Mouse (Mus musculus) heart, embryonic 14.5 days (tissue): ENCODE measurements around the gene Serpinb7. TPM values are rescaled to one million over a fixed set of nuclear protein-coding genes. Genes with fewer than 3 reads are reported as not detected.

Experiments used
- ATAC-seq: fragments of 200-750 bp; cut with Nextera tagmentation; 2 replicates; pipeline ENCODE4 v1.8.0; 2017; ENCODE audit warnings: low read depth, moderate TSS enrichment; ENCODE audit not compliant: insufficient number of reproducible peaks, insufficient read depth, low FRiP score
- H3K27ac ChIP-seq, 2 experiments: fragments of 200-500 bp in 1 of 2; fragments of 300-500 bp in 1 of 2; sonication (generic) in 1 of 2; replicated peaks in 1 of 2; 2 replicates each; pipeline ENCODE4 v1.5.1; 2012 to 2014; ENCODE audit warnings: low read depth in 2 of 2, low read length in 2 of 2, control low read depth in 1 of 2, mild to moderate bottlenecking in 1 of 2, mixed read lengths in 1 of 2; ENCODE audit not compliant: control insufficient read depth in 1 of 2, insufficient read depth in 1 of 2
- H3K27me3 ChIP-seq: fragments of 300-500 bp; sonication (generic); 2 replicates; pipeline ENCODE4 v1.6.1; 2014; ENCODE audit warnings: mild to moderate bottlenecking, low read length, control low read depth; ENCODE audit not compliant: control insufficient read depth, insufficient read depth
- H3K36me3 ChIP-seq: fragments of 300-500 bp; sonication (generic); 2 replicates; pipeline ENCODE4 v1.6.1; 2014; ENCODE audit warnings: mild to moderate bottlenecking, control low read depth, low read length, mixed read lengths; ENCODE audit not compliant: control insufficient read depth, insufficient read depth
- H3K4me1 ChIP-seq, 2 experiments: fragments of 200-500 bp in 1 of 2; fragments of 300-500 bp in 1 of 2; sonication (generic) in 1 of 2; 2 replicates each; pipeline ENCODE4 v1.6.1; 2012 to 2014; ENCODE audit warnings: low read length in 2 of 2, control low read depth in 1 of 2, mixed read lengths in 1 of 2; ENCODE audit not compliant: control insufficient read depth in 2 of 2, insufficient read depth in 2 of 2
- H3K4me2 ChIP-seq: fragments of 300-500 bp; sonication (generic); 2 replicates; pipeline ENCODE4 v1.6.1; 2014; ENCODE audit warnings: mild to moderate bottlenecking, low read length
- H3K4me3 ChIP-seq, 2 experiments: fragments of 200-500 bp in 1 of 2; fragments of 300-500 bp in 1 of 2; sonication (generic) in 1 of 2; 2 replicates each; pipeline ENCODE4 v1.5.1; 2012 to 2014; ENCODE audit warnings: low read length in 2 of 2, mild to moderate bottlenecking in 2 of 2, control low read depth in 1 of 2, low read depth in 1 of 2, moderate library complexity in 1 of 2; ENCODE audit not compliant: control insufficient read depth in 1 of 2, insufficient read depth in 1 of 2
- H3K9ac ChIP-seq: fragments of 300-500 bp; sonication (generic); 2 replicates; pipeline ENCODE4 v1.6.1; 2014; ENCODE audit warnings: mild to moderate bottlenecking, low read length
- H3K9me3 ChIP-seq: fragments of 300-500 bp; sonication (generic); 2 replicates; pipeline ENCODE4 v1.6.1; 2016; ENCODE audit warnings: low read length, control low read depth; ENCODE audit not compliant: control insufficient read depth
- WGBS: fragments of 180-500 bp; shearing (Covaris S2); extraction: QIAGEN DNeasy Blood & Tissue Kit; methylation state at CpG from one replicate; pipeline ENCODE4 v1.1.7; 2014; 5-methylcytosine and 5-hydroxymethylcytosine counted together
- polyA plus RNA-seq: library from polyadenylated mRNA; unstranded; fragments of >200 nt; fragmentation: Nextera tagmentation; extraction: Ambion mirVana; gene quantifications from 2 replicates; pipeline ENCODE4 v1.2.1, GENCODE M21; 2014

The Serpinb7 gene
- polyA plus RNA-seq, 1 experiment from 2014 or later, result not detected

- no peak overlapping the region for H3K27ac ChIP-seq
- no peaks in the 10 kb centered on the region for H3K27me3 ChIP-seq
- H3K9ac ChIP-seq, result no peak overlapping the region
- no peaks in the 10 kb centered on the region for H3K36me3 ChIP-seq
- H3K4me1 ChIP-seq, result no peaks in the 10 kb centered on the region
- no peak overlapping the region for H3K4me2 ChIP-seq
- no peak overlapping the region for H3K4me3 ChIP-seq
- no peak for ATAC-seq
- no peaks in the 10 kb centered on the region for H3K9me3 ChIP-seq
Observed at GRCm38 (mm10) chr1:107378368-107378767, 21.1 kb upstream of the Serpinb7 start.

GRCm38 (mm10) chr1:107381491-107381890, 18.0 kb upstream of the Serpinb7 start:
- Histone ChIP-seq H3K27me3 (no peaks in the 10 kb centered on the region), H3K27ac (no peak overlapping the region), H3K9me3 (no peaks in the 10 kb centered on the region), H3K4me1 (no peaks in the 10 kb centered on the region), H3K36me3 (no peaks in the 10 kb centered on the region), H3K9ac (no peak overlapping the region), H3K4me3 (no peak overlapping the region), H3K4me2 (no peak overlapping the region)
- ATAC-seq, result no peak

- no peak overlapping the region for H3K4me3 ChIP-seq
- H3K9ac ChIP-seq, result no peak overlapping the region
- no peak overlapping the region for H3K27ac ChIP-seq
- no peak for ATAC-seq
- WGBS, result 95% methylated on average over 1 of the region's 1 CpGs
- H3K4me2 ChIP-seq, result no peak overlapping the region
- no peaks in the 10 kb centered on the region for H3K36me3 ChIP-seq
- H3K9me3 ChIP-seq, result no peaks in the 10 kb centered on the region
- H3K4me1 ChIP-seq, result no peaks in the 10 kb centered on the region
- no peaks in the 10 kb centered on the region for H3K27me3 ChIP-seq
Observed at GRCm38 (mm10) chr1:107382404-107382803, 17.1 kb upstream of the Serpinb7 start.

- no peaks in the 10 kb centered on the region for H3K36me3 ChIP-seq
- H3K9me3 ChIP-seq, result no peaks in the 10 kb centered on the region
- H3K9ac ChIP-seq, result no peak overlapping the region
- no peak overlapping the region for H3K4me2 ChIP-seq
- no peak overlapping the region for H3K27ac ChIP-seq
- no peaks in the 10 kb centered on the region for H3K27me3 ChIP-seq
- no peak overlapping the region for H3K4me3 ChIP-seq
- ATAC-seq, result no peak
- 69% methylated on average over 9 of the region's 9 CpGs for WGBS
- H3K4me1 ChIP-seq, result no peaks in the 10 kb centered on the region
Observed at GRCm38 (mm10) chr1:107384532-107384931, 14.9 kb upstream of the Serpinb7 start.

- Histone ChIP-seq H3K9me3 (no peaks in the 10 kb centered on the region), H3K4me1 (no peaks in the 10 kb centered on the region), H3K36me3 (no peaks in the 10 kb centered on the region), H3K4me2 (no peak overlapping the region), H3K27me3 (no peaks in the 10 kb centered on the region), H3K9ac (no peak overlapping the region), H3K27ac (no peak overlapping the region), H3K4me3 (no peak overlapping the region)
- ATAC-seq, result no peak
- WGBS, result 71% methylated on average over 2 of the region's 2 CpGs
Observed at GRCm38 (mm10) chr1:107389753-107390152, 9.7 kb upstream of the Serpinb7 start.

DNA sequence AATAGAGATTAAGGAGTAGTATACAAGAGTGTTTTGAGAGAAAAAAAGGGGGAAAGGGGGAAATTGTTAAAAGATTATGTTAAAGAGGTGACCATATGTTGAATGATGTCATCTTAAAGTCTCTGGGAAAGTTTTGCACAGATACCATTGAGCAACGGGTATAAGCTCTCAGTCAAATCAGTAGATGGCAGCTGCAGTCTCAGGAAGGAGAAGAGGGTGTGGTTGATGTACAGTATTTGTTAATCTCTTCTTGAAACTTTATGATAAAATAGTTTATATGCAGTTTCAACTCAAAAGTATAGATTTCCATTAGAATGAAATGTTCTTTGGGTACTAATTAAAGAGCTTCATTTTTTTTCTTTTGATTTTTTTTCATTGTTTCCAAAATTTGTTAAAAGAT, 2.0 kb upstream of the Serpinb7 start:
- H3K9ac ChIP-seq, result no peak overlapping the region
- no peaks in the 10 kb centered on the region for H3K27me3 ChIP-seq
- no peak overlapping the region for H3K4me3 ChIP-seq
- no peaks in the 10 kb centered on the region for H3K36me3 ChIP-seq
- WGBS, result 53% methylated on average over 1 of the region's 1 CpGs
- H3K27ac ChIP-seq, result no peak overlapping the region
- no peaks in the 10 kb centered on the region for H3K9me3 ChIP-seq
- H3K4me2 ChIP-seq, result no peak overlapping the region
- no peaks in the 10 kb centered on the region for H3K4me1 ChIP-seq
- ATAC-seq, result no peak

GRCm38 (mm10) chr1:107402082-107402481, 2.6 kb downstream of the Serpinb7 start:
- Histone ChIP-seq H3K9ac (no peak overlapping the region), H3K27ac (no peak overlapping the region), H3K36me3 (no peaks in the 10 kb centered on the region), H3K4me3 (no peak overlapping the region), H3K4me1 (no peaks in the 10 kb centered on the region), H3K9me3 (no peaks in the 10 kb centered on the region), H3K27me3 (no peaks in the 10 kb centered on the region), H3K4me2 (no peak overlapping the region)
- WGBS, result 66% methylated on average over 4 of the region's 4 CpGs
- ATAC-seq, result no peak

- Histone ChIP-seq H3K4me3 (no peak overlapping the region), H3K27ac (no peak overlapping the region), H3K4me1 (no peaks in the 10 kb centered on the region), H3K36me3 (no peaks in the 10 kb centered on the region), H3K4me2 (no peak overlapping the region), H3K9me3 (no peaks in the 10 kb centered on the region), H3K9ac (no peak overlapping the region), H3K27me3 (no peaks in the 10 kb centered on the region)
- 32% methylated on average over 1 of the region's 1 CpGs for WGBS
- no peak for ATAC-seq
Observed at GRCm38 (mm10) chr1:107414650-107415049, 15.2 kb downstream of the Serpinb7 start.
